In genomic region chr14:51913062-51913959, GRCm38 (mm10) we compare ENCODE assay signal across 8 mouse cellular contexts. TPM values are rescaled to one million over a fixed set of nuclear protein-coding genes. Genes with fewer than 3 reads are reported as not detected.
A peak's percentile ranks its signal among the peaks of the same experiment; 100 is the strongest.
DNase-seq lines count a peak whose midpoint lies in the region; ATAC-seq lines count a peak whose summit lies in the region.

No protein-coding gene starts in this region.

- H3K4me3 ChIP-seq in intestine, embryonic 15.5 days (replicated peaks), result peak overlapping the region; percentile 57
- peak overlapping the region; percentile 91 for H3K4me3 ChIP-seq in megakaryocyte, embryonic 14.5 days (replicated peaks)

- peak overlapping the region; percentile 56 for H3K27ac ChIP-seq in intestine, embryonic 15.5 days

- H3K4me2 ChIP-seq in intestine, embryonic 15.5 days (replicated peaks), result peak overlapping the region; percentile 99

- peaks cover 14% of the 10 kb centered on the region for H3K4me1 ChIP-seq in intestine, embryonic 15.5 days (replicated peaks)
- H3K4me1 ChIP-seq in megakaryocyte, embryonic 14.5 days, result peaks cover 29% of the 10 kb centered on the region

- H3K36me3 ChIP-seq in intestine, embryonic 15.5 days, result no peaks in the 10 kb centered on the region
- H3K36me3 ChIP-seq in megakaryocyte, embryonic 14.5 days (replicated peaks; ENCODE audit: low read length), result no peaks in the 10 kb centered on the region

- peak overlapping the region; percentile 57 for H3K9ac ChIP-seq in intestine, embryonic 15.5 days

- under 1% methylated on average over 58 of the region's 58 CpGs for WGBS in intestine, embryonic 15.5 days

- peak; percentile 93 for ATAC-seq in intestine, embryonic 15.5 days

- DNase-seq in adrenal gland, adult 18-20 months (ENCODE audit: low spot score in 2 of 2), result peak; percentile 75 to 83
- DNase-seq in embryo, embryonic 11 days, result peak; percentile 69
- DNase-seq in gastrocnemius, postnatal 4 days (ENCODE audit: low spot score in 2 of 2), result peak; percentile 53 to 75
- DNase-seq in left cerebral cortex, postnatal 14 days (ENCODE audit: low spot score in 2 of 2), result peak; percentile 63 to 64
- peak; percentile 83 to 84 for DNase-seq in right cerebral cortex, postnatal 10 days (ENCODE audit: low spot score in 2 of 2)
- DNase-seq in urinary bladder, postnatal 10 days (ENCODE audit: low spot score), result peak; percentile 49

- no peaks in the 10 kb centered on the region for H3K9me3 ChIP-seq in intestine, embryonic 15.5 days
- no peaks in the 10 kb centered on the region for H3K9me3 ChIP-seq in megakaryocyte, embryonic 14.5 days

- intact Hi-C loops in left cerebral cortex, postnatal 14 days (cut with DNase I), result no loop called here

- H3K27me3 ChIP-seq in intestine, embryonic 15.5 days (replicated peaks), result 0 out of 2 replicates have a peak, but pooled peaks cover 2% of the 10 kb centered on the region
- H3K27me3 ChIP-seq in megakaryocyte, embryonic 14.5 days (replicated peaks), result peaks cover 63% of the 10 kb centered on the region

RNA-seq across cellular contexts. Expression of gene Ndrg2, which starts 0.6 kb away (rescaled TPM):
- 100 to 1,000 TPM; 256 to 257 TPM for total RNA-seq in adrenal gland, adult 18-20 months (2021)
- total RNA-seq in gastrocnemius, postnatal 4 days (2021), result 100 to 1,000 TPM; 315 to 500 TPM
- 52.2 and 60.1 TPM in 2 replicates for polyA plus RNA-seq in intestine, embryonic 15.5 days (2015; fragmentation: Nextera tagmentation; extraction: Ambion mirVana)
- total RNA-seq in left cerebral cortex, postnatal 14 days (2021), result 100 to 1,000 TPM; 508 to 561 TPM
- polyA plus RNA-seq in megakaryocyte, embryonic 14.5 days (2012; ENCODE audit: insufficient read depth, low replicate concordance), result 0.44 TPM in 1 of 2 replicates, not detected in the other

RNA-seq across cellular contexts. Expression of gene Tppp2, which starts 4.9 kb away (rescaled TPM):
- total RNA-seq in adrenal gland, adult 18-20 months (2021), result not detected
- total RNA-seq in gastrocnemius, postnatal 4 days (2021), result not detected
- polyA plus RNA-seq in intestine, embryonic 15.5 days (2015; fragmentation: Nextera tagmentation; extraction: Ambion mirVana), result not detected in 2 replicates
- total RNA-seq in left cerebral cortex, postnatal 14 days (2021), result not detected
- polyA plus RNA-seq in megakaryocyte, embryonic 14.5 days (2012; ENCODE audit: insufficient read depth, low replicate concordance), result not detected in 2 replicates

RNA-seq across cellular contexts. Expression of gene Rnase13, which starts 9.3 kb away (rescaled TPM):
- total RNA-seq in adrenal gland, adult 18-20 months (2021), result not detected
- not detected for total RNA-seq in gastrocnemius, postnatal 4 days (2021)
- not detected in 2 replicates for polyA plus RNA-seq in intestine, embryonic 15.5 days (2015; fragmentation: Nextera tagmentation; extraction: Ambion mirVana)
- total RNA-seq in left cerebral cortex, postnatal 14 days (2021), result not detected
- polyA plus RNA-seq in megakaryocyte, embryonic 14.5 days (2012; ENCODE audit: insufficient read depth, low replicate concordance), result not detected in 2 replicates

RNA-seq across cellular contexts. Expression of gene Slc39a2, which starts 20.6 kb away (rescaled TPM):
- total RNA-seq in adrenal gland, adult 18-20 months (2021), result 1 to 10 TPM in 1 of 2 experiments, under 1 TPM in 1; 0.56 to 1.3 TPM
- under 1 TPM; 0.47 to 0.96 TPM for total RNA-seq in gastrocnemius, postnatal 4 days (2021)
- 0.96 and 1.0 TPM in 2 replicates for polyA plus RNA-seq in intestine, embryonic 15.5 days (2015; fragmentation: Nextera tagmentation; extraction: Ambion mirVana)
- 1 to 10 TPM; 3.8 to 4.3 TPM for total RNA-seq in left cerebral cortex, postnatal 14 days (2021)
- polyA plus RNA-seq in megakaryocyte, embryonic 14.5 days (2012; ENCODE audit: insufficient read depth, low replicate concordance), result 0.89 TPM in 1 of 2 replicates, not detected in the other

RNA-seq across cellular contexts. Expression of gene Mettl17, which starts 28.7 kb away (rescaled TPM):
- total RNA-seq in adrenal gland, adult 18-20 months (2021), result 10 to 100 TPM; 30.5 to 36.3 TPM
- 10 to 100 TPM; 11.4 to 14.3 TPM for total RNA-seq in gastrocnemius, postnatal 4 days (2021)
- polyA plus RNA-seq in intestine, embryonic 15.5 days (2015; fragmentation: Nextera tagmentation; extraction: Ambion mirVana), result 45.4 and 45.5 TPM in 2 replicates
- 10 to 100 TPM; 29.1 to 34.6 TPM for total RNA-seq in left cerebral cortex, postnatal 14 days (2021)
- polyA plus RNA-seq in megakaryocyte, embryonic 14.5 days (2012; ENCODE audit: insufficient read depth, low replicate concordance), result 4.8 and 6.2 TPM in 2 replicates

Comparison
In these comparisons a context has a peak if more than half of its experiments do, and no peak if none do; other contexts are left out.
1. Peak in every context shown above with its lines: DNase-seq, ATAC-seq, H3K4me3 ChIP-seq and H3K27ac ChIP-seq.